Mouse (Mus musculus) myocyte (in vitro differentiated cells): ENCODE data around the gene Hic1. TPM values are rescaled to one million over a fixed set of nuclear protein-coding genes. Genes with fewer than 3 reads are reported as not detected.

ENCODE experiments used
- H3K27me3 ChIP-seq: one replicate; pipeline ENCODE4 v1.6.1; 2011; ENCODE audit not compliant: control insufficient read depth, insufficient read depth, insufficient read length
- H3K36me3 ChIP-seq: one replicate; pipeline ENCODE4 v1.6.1; 2011; ENCODE audit not compliant: control insufficient read depth, insufficient read depth
- H3K4me2 ChIP-seq: one replicate; pipeline ENCODE4 v1.6.1; 2011; ENCODE audit warnings: low read depth, control low read depth
- H3K4me3 ChIP-seq: one replicate; pipeline ENCODE4 v1.5.1; 2011; ENCODE audit warnings: mild to moderate bottlenecking, control low read depth, moderate library complexity
- H3K79me2 ChIP-seq: one replicate; pipeline ENCODE4 v1.6.1; 2011; ENCODE audit not compliant: control insufficient read depth, insufficient read depth
- H3ac ChIP-seq: one replicate; pipeline ENCODE4 v1.6.1; 2011; ENCODE audit not compliant: control insufficient read depth, insufficient read length
- CEBPB ChIP-seq: IDR thresholded peaks from 2 replicates; pipeline ENCODE4 v1.6.1; 2011; ENCODE audit warnings: mild to moderate bottlenecking, moderate library complexity; ENCODE audit not compliant: poor library complexity, insufficient read depth, severe bottlenecking
- E2F4 ChIP-seq: IDR thresholded peaks from one replicate; pipeline ENCODE4 v1.6.1; 2011; ENCODE audit warnings: mild to moderate bottlenecking, control low read depth, moderate library complexity; ENCODE audit not compliant: insufficient read depth
- MAX ChIP-seq: IDR thresholded peaks from one replicate; pipeline ENCODE4 v1.6.1; 2011; ENCODE audit warnings: low read depth, mild to moderate bottlenecking, control low read depth
- MYOD1 ChIP-seq, 3 experiments: IDR thresholded peaks; one replicate each; pipeline ENCODE4 v1.6.1; 2011; ENCODE audit warnings: control low read depth in 2 of 3, low read depth in 2 of 3, mild to moderate bottlenecking in 2 of 3, moderate library complexity in 1 of 3; ENCODE audit not compliant: insufficient read length in 2 of 3, control insufficient read depth in 1 of 3
- MYOG ChIP-seq, 3 experiments: IDR thresholded peaks; one replicate each; pipeline ENCODE4 v1.6.1; 2011; ENCODE audit warnings: control low read depth in 2 of 3, low read depth in 2 of 3, mild to moderate bottlenecking in 2 of 3; ENCODE audit not compliant: insufficient read length in 2 of 3, control insufficient read depth in 1 of 3, insufficient read depth in 1 of 3
- POLR2A ChIP-seq: IDR thresholded peaks from one replicate; pipeline ENCODE4 v1.6.1; 2011; ENCODE audit warnings: low read depth, mild to moderate bottlenecking, control low read depth, moderate library complexity; ENCODE audit not compliant: insufficient read length
- POLR2AphosphoS2 ChIP-seq: IDR thresholded peaks from one replicate; pipeline ENCODE4 v1.6.1; 2011; ENCODE audit warnings: low read depth, control low read depth; ENCODE audit not compliant: insufficient read length
- REST ChIP-seq: IDR thresholded peaks from one replicate; pipeline ENCODE4 v1.6.1; 2011; ENCODE audit warnings: mild to moderate bottlenecking, control low read depth, moderate library complexity; ENCODE audit not compliant: insufficient read depth, insufficient read length
- SRF ChIP-seq: IDR thresholded peaks from one replicate; pipeline ENCODE4 v1.6.1; 2011; ENCODE audit warnings: low read depth; ENCODE audit not compliant: control insufficient read depth, insufficient read length
- TCF12 ChIP-seq: IDR thresholded peaks from one replicate; pipeline ENCODE4 v1.6.1; 2011; ENCODE audit warnings: mild to moderate bottlenecking, control low read depth; ENCODE audit not compliant: poor library complexity, insufficient read depth, severe bottlenecking
- TCF3 ChIP-seq: IDR thresholded peaks from one replicate; pipeline ENCODE4 v1.6.1; 2011; ENCODE audit warnings: low read depth, control low read depth; ENCODE audit not compliant: insufficient read length
- USF1 ChIP-seq: IDR thresholded peaks from one replicate; pipeline ENCODE4 v1.6.1; 2011; ENCODE audit warnings: low read depth, mild to moderate bottlenecking, control low read depth, moderate library complexity
- polyA plus RNA-seq: library from polyadenylated mRNA; unstranded; fragments of >200 nt; fragmentation: generic; extraction: Trizol; gene quantifications from one replicate; pipeline ENCODE4 v1.2.1, GENCODE M21; 2012; ENCODE audit warnings: missing spikeins

Hic1 gene
- polyA plus RNA-seq, 1 experiment: 0.11 TPM

GRCm38 (mm10) chr11:75210755-75211154 lies 41.4 kb upstream of the Hic1 start:
- H3K4me3 ChIP-seq: no peak overlapping the region
- TF ChIP-seq USF1: no peak
- TF ChIP-seq POLR2AphosphoS2: no peak
- TF ChIP-seq POLR2A: no peak
- TF ChIP-seq MYOG (IDR thresholded peaks at IDR 0.05; ENCODE audit: control insufficient read depth in 1 of 3, insufficient read depth in 1 of 3, insufficient read length in 2 of 3, low read depth in 2 of 3): no peak
- no peak for TF ChIP-seq MYOD1 (IDR thresholded peaks at IDR 0.05; ENCODE audit: control insufficient read depth in 1 of 3, insufficient read length in 2 of 3, low read depth in 2 of 3)
- TF ChIP-seq E2F4: no peak
- no peak for TF ChIP-seq MAX
- TF ChIP-seq CEBPB: no peak
- no peak for TF ChIP-seq REST
- TF ChIP-seq SRF: no peak
- TF ChIP-seq TCF3: no peak
- TF ChIP-seq TCF12: no peak

GRCm38 (mm10) chr11:75210093-75210492 lies 40.8 kb upstream of the Hic1 start:
- Histone ChIP-seq H3K36me3 (no peaks in the 10 kb centered on the region), H3K4me2 (no peak overlapping the region)
- TF ChIP-seq POLR2A (no peak), SRF (no peak), TCF12 (no peak), CEBPB (no peak), MAX (no peak), MYOD1 (IDR thresholded peaks at IDR 0.05; ENCODE audit: control insufficient read depth in 1 of 3, insufficient read length in 2 of 3, low read depth in 2 of 3) (no peak), E2F4 (no peak), REST (no peak), MYOG (IDR thresholded peaks at IDR 0.05; ENCODE audit: control insufficient read depth in 1 of 3, insufficient read depth in 1 of 3, insufficient read length in 2 of 3, low read depth in 2 of 3) (no peak), USF1 (no peak), TCF3 (no peak), POLR2AphosphoS2 (no peak)

More at GRCm38 (mm10) chr11:75210755-75211154, 41.4 kb upstream of the Hic1 start:
- H3ac ChIP-seq: no peak overlapping the region
- H3K79me2 ChIP-seq: no peaks in the 10 kb centered on the region
- no peak overlapping the region for H3K4me2 ChIP-seq
- no peaks in the 10 kb centered on the region for H3K36me3 ChIP-seq
- no peaks in the 10 kb centered on the region for H3K27me3 ChIP-seq

GRCm38 (mm10) chr11:75209363-75209762 lies 40.0 kb upstream of the Hic1 start:
- Histone ChIP-seq H3K36me3 (no peaks in the 10 kb centered on the region), H3K79me2 (no peaks in the 10 kb centered on the region), H3K27me3 (no peaks in the 10 kb centered on the region), H3K4me2 (no peak overlapping the region), H3K4me3 (no peak overlapping the region), H3ac (no peak overlapping the region)
- no peak for TF ChIP-seq TCF12
- TF ChIP-seq MAX: no peak
- TF ChIP-seq SRF: no peak
- no peak for TF ChIP-seq TCF3
- no peak for TF ChIP-seq CEBPB
- no peak for TF ChIP-seq POLR2A

More at GRCm38 (mm10) chr11:75210093-75210492, 40.8 kb upstream of the Hic1 start:
- no peaks in the 10 kb centered on the region for H3K79me2 ChIP-seq
- no peak overlapping the region for H3K4me3 ChIP-seq
- no peak overlapping the region for H3ac ChIP-seq
- no peaks in the 10 kb centered on the region for H3K27me3 ChIP-seq

GRCm38 (mm10) chr11:75206347-75206746 lies 37.0 kb upstream of the Hic1 start:
- H3K4me3 ChIP-seq: no peak overlapping the region
- no peaks in the 10 kb centered on the region for H3K27me3 ChIP-seq
- no peaks in the 10 kb centered on the region for H3K36me3 ChIP-seq
- TF ChIP-seq USF1 (no peak), TCF12 (no peak), REST (no peak), POLR2AphosphoS2 (no peak), POLR2A (no peak)
- no peaks in the 10 kb centered on the region for H3K79me2 ChIP-seq
- no peak overlapping the region for H3ac ChIP-seq
- H3K4me2 ChIP-seq: no peak overlapping the region

- H3ac ChIP-seq: no peak overlapping the region
- no peak overlapping the region for H3K4me2 ChIP-seq
- H3K36me3 ChIP-seq: no peaks in the 10 kb centered on the region
- H3K27me3 ChIP-seq: no peaks in the 10 kb centered on the region
- no peaks in the 10 kb centered on the region for H3K79me2 ChIP-seq
- TF ChIP-seq TCF12 (no peak), TCF3 (no peak), MYOG (IDR thresholded peaks at IDR 0.05; ENCODE audit: control insufficient read depth in 1 of 3, insufficient read depth in 1 of 3, insufficient read length in 2 of 3, low read depth in 2 of 3) (no peak), MYOD1 (IDR thresholded peaks at IDR 0.05; ENCODE audit: control insufficient read depth in 1 of 3, insufficient read length in 2 of 3, low read depth in 2 of 3) (no peak), USF1 (no peak), CEBPB (no peak), REST (no peak), POLR2AphosphoS2 (no peak), POLR2A (no peak)
- no peak overlapping the region for H3K4me3 ChIP-seq
Measured at GRCm38 (mm10) chr11:75204472-75204871, 35.2 kb upstream of the Hic1 start.
